Mouse (Mus musculus) monocyte, adult 2 months (primary cell): ENCODE results near the gene Cfap74.

Source experiments
- DNase-seq, 2 experiments: peaks; one replicate each; pipeline ENCODE4 v3.0.0; 2022; ENCODE audit warnings: low spot score in 2 of 2, low read depth in 1 of 2

The Cfap74 gene

GRCm38 (mm10) chr4:155409058-155409776 lies at the start of gene Cfap74:
Gene Cfap74 (plus strand): TSS chr4:155409190.
- DNase-seq: peak in 1 of 2 experiments; percentile 6

- DNase-seq: no peak
Measured at GRCm38 (mm10) chr4:155359560-155360464, 49.2 kb upstream of the Cfap74 start.

GRCm38 (mm10) chr4:155360856-155361255 lies 48.1 kb upstream of the Cfap74 start:
- DNase-seq: no peak

DNA sequence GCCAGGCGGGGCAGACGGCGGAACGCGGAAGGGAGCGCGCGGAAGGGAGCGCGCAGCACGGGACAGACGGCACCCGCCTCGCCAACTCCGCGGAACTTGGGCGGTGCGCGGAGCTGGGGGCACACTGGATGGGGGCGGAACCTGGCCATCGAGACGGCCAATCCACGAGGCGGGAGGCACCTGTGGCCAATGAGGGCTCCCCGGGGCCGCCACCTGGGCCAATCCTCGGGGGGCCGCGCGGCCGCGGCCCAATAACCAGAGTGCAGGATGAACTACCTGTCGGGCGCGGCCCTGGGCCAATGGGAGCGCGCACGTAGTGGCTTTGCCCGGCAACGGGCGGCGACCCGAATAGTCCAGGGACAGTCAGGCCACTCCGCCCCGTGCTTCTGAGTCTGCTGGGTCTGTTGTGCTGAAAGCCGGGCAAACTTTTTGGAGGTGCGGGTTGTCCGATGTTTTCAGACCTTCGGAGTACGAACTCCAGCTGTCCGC lies 47.6 kb upstream of the Cfap74 start, which contains the start of gene Prkcz:
Gene Prkcz, minus strand, starts transcription at position 59 of the 489 bp plus-strand sequence.
- DNase-seq: no peak

DNA sequence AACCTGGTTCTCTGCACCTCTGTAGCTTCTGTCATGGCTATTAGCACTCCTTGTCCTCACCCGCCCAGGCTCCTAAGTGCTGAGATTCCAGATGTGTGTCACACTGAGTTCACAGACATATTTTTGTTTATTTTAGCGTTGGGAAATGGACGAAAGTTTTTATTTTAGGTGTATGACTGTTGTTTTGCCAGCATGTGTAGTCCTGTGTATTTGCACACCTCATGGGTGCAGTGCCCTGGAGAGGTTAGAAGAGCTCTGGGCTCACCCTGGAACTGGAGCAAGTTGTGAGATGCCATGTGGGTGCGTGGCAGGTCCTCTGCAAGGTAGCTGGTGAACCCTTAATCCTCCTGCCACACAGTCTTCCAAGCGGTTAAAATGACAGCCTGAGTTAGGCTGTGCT lies 46.5 kb upstream of the Cfap74 start:
- DNase-seq: no peak

GRCm38 (mm10) chr4:155366784-155367183 lies 42.2 kb upstream of the Cfap74 start:
- no peak for DNase-seq

GRCm38 (mm10) chr4:155367739-155368138 lies 41.3 kb upstream of the Cfap74 start:
- DNase-seq: no peak

DNA sequence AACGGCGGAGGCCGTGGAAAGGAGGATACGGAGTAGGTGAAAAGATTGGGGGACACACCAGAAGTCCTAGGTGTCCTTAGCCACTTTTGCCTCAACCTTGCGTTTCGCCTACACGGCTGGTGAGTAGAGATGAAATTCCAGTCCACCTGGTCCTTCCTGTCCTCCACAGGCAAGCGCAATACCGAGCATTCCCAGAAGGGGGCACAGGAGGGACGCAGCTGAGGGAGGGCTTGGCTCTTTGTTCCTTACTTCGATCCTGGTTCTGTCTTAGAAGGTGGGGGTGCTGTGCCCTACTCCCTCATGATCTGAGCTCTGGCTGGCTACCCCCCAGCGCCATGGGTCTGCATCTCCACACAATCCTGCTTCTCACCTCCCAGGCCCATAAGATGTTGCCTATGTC lies 40.3 kb upstream of the Cfap74 start:
- no peak for DNase-seq

DNA sequence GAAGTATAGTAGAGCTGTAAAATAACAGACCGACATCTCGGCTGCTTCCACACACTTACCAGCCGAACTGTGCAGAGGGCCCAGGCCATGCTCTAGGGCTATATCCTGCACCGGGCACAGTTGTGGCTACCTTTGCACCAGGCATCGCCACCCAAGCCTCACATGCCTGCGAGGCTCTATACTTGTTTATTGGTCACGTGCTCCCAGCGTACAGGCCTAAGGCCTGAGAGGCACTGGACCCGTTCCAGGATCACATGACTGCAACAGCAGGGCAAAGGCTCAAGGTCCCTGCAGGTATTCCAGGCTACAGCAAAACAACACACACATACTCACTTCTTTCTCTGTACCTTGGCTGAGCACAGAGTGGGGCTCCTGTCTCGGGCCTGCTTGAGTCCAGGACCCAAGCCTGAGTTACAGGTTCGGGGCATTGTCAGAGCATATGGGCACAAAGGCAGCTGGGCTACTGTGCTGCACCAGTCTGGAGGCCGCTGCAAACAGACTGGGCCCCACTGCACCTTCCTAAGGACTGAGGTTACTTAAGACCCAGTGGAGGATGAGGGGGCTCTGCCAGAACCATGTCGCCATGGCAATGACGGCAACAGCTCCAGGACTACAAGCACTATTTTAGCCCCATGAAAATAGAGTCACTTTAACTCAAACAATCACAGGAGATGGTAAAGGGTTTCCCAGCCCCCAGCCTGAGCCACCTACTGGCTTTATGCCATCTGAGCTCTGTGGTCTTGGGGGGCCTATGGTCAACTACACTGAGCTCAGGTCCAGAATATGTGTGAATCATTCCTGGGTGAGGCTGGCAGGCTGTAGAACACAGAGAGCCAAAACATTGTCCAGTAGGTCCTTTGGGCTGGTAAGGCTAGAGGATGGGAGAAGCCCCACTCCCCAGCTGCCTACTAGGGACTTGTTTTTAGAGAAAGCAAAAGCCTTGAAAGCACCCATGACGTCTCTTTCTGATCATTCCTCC lies 38.0 kb upstream of the Cfap74 start:
- DNase-seq: no peak

DNA sequence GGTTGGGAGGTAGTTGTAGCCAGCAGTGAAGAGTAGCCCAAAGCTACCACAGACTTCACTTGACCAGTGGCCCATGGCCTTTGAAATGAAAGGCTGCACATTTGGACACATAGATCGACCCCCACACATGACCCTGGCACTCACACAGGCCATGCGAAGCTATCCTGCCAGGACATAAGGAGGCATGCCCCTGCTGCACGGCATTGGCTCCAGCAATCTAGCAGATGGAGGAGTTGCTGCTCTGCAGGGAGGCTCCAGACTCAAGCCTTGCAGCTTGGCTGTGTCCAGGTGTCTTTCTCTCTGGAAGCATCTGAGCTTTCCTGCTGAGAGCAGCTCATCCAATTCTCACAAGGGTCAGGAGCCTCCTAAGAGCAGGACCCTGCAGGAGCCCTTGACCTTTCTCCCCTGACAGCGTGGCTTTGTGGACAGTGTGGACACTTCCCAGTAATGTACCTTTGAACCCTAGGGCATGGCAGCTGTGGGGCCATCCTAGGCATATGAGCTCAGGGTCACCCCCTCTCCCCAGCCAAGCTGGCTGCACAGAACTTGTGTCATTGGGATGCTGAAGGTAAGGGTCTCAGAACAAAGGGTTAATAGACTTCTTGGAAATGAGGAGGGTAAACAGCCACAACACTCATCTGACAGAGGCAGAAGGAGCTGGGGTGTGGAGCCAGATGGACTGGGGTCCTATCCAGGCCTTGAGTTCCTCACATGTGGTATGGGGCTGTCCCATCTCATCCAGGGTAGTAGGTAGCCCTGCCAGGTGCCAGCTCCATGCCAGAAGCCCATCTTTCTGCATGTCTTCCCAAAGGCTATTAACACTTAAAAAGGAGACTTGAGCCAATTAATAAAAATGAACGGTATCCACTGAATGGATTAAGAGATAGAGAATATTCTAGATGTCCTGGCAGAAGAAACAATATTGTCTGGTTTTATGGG lies 36.9 kb upstream of the Cfap74 start:
- no peak for DNase-seq

DNA sequence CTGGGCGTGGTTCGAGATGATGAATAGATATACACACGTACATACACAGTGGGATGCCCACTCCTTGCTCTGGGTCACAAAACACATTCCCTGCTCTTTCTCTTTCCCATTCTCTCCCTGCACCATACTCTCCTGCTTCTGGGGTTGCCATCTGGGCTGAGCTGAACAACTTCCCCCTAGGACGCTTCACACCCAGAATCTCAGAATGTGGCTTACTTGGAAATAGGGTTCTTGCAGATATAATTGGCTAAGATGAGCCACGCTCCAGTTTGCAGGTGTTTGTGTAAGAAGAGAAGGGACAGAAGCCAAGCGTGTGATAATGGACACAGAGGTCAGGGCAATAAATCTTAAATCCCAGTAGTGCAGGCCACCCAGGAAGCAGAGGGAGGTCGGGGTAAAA lies 27.0 kb upstream of the Cfap74 start:
- DNase-seq: no peak

- DNase-seq: no peak
Measured at GRCm38 (mm10) chr4:155382752-155383151, 26.2 kb upstream of the Cfap74 start.

- no peak for DNase-seq
Measured at GRCm38 (mm10) chr4:155383326-155383725, 25.7 kb upstream of the Cfap74 start.

GRCm38 (mm10) chr4:155387166-155387565 lies 21.8 kb upstream of the Cfap74 start:
- DNase-seq: no peak

DNA sequence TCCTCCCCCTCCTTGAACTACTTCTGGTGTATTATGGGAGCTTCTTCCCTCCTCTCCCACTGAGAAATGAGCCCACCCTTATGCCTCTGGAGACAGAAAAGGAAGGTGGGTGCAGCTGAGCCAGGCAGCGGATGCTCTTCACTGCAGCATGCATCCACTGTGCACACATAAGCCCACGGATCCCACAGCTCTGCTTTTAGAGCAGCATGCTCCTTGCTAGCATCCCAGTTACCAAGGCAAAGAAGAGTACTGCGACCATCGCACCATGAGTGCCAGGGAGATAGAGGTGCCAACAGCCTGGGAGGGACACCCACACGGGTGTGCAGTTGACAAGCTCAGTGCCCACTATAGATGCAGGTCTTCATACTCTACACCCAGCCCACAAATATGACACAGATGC lies 13.5 kb upstream of the Cfap74 start:
- no peak for DNase-seq

GRCm38 (mm10) chr4:155396751-155397150 lies 12.2 kb upstream of the Cfap74 start:
- no peak for DNase-seq

GRCm38 (mm10) chr4:155397511-155398221 lies 11.3 kb upstream of the Cfap74 start, which contains the start of gene Gabrd:
Gene Gabrd (minus strand): TSS chr4:155398112.
- DNase-seq: no peak

DNA sequence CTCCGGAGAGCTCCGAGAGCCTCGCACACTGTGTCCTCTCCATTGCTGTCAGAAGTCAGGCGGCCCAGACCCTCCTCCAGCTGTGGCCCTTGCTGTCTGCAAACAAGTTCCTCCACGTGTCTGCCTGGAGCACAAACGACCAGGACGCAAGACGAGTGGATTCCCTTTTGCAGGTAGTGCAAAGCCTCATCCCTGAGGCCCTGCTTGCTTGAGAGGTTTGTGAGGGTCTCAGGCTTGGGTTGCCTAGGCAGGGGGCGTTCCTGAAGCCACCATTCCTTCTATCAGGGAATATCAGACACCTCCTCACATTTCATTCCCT lies 10.8 kb upstream of the Cfap74 start:
- DNase-seq: no peak

- no peak for DNase-seq
Measured at GRCm38 (mm10) chr4:155401121-155401520, 7.9 kb upstream of the Cfap74 start.
